Mouse (Mus musculus): ENCODE results near the gene Gm18596. TPM values are rescaled to one million over a fixed set of nuclear protein-coding genes. Genes with fewer than 3 reads are reported as not detected.
"Not testable (repeated sequence)": the region's sequence is repeated elsewhere in the genome, so short reads cannot be mapped to it uniquely, and the experiment has no call there.

Gm18596 gene
- polyA plus RNA-seq, 2 experiments: not detected

- Histone ChIP-seq H3K4me2 (ENCODE audit: low read depth) (no peak overlapping the region), H3K9ac (replicated peaks) (no peak overlapping the region), H3K9me3 (ENCODE audit: control insufficient read depth, low read length) (no peaks in the 10 kb centered on the region), H3K27me3 (ENCODE audit: control insufficient read depth, insufficient read depth, low read length) (no peaks in the 10 kb centered on the region), H3K36me3 (replicated peaks; ENCODE audit: control insufficient read depth, insufficient read depth, low read depth) (no peaks in the 10 kb centered on the region), H3K27ac (no peak overlapping the region), H3K4me3 (ENCODE audit: insufficient read depth in 1 of 2, low read depth in 2 of 2, low read length in 2 of 2) (no peak overlapping the region), H3K4me1 (replicated peaks; ENCODE audit: control insufficient read depth in 2 of 2, insufficient read depth in 2 of 2, low read length in 1 of 2) (no peaks in the 10 kb centered on the region)
- 57% methylated on average over 8 of the region's 8 CpGs for WGBS (ENCODE audit: insufficient replicate concordance)
- ATAC-seq (ENCODE audit: insufficient read depth) (no peak), DNase-seq (ENCODE audit: low read depth in 3 of 3, low spot score in 3 of 3) (no peak)
- TF ChIP-seq CTCF (IDR thresholded peaks at IDR 0.05; ENCODE audit: low read depth) (peak; percentile 48), EP300 (IDR thresholded peaks at IDR 0.05; ENCODE audit: low read depth) (no peak)
Observed at GRCm38 (mm10) chr10:77724855-77725254, 17.6 kb downstream of the Gm18596 start.

- H3K4me3 ChIP-seq (ENCODE audit: insufficient read depth in 1 of 2, low read depth in 2 of 2, low read length in 2 of 2); H3K9me3 ChIP-seq (ENCODE audit: control insufficient read depth, low read length); ATAC-seq (ENCODE audit: insufficient read depth); H3K4me2 ChIP-seq (ENCODE audit: low read depth); H3K36me3 ChIP-seq (replicated peaks; ENCODE audit: control insufficient read depth, insufficient read depth, low read depth); H3K9ac ChIP-seq (replicated peaks); H3K27ac ChIP-seq; H3K27me3 ChIP-seq (ENCODE audit: control insufficient read depth, insufficient read depth, low read length); DNase-seq (ENCODE audit: low read depth in 3 of 3, low spot score in 3 of 3); H3K4me1 ChIP-seq (replicated peaks; ENCODE audit: control insufficient read depth in 2 of 2, insufficient read depth in 2 of 2, low read length in 1 of 2): not testable (repeated sequence)
- 54% methylated on average over 1 of the region's 1 CpGs for WGBS (ENCODE audit: insufficient replicate concordance)
Observed at GRCm38 (mm10) chr10:77720299-77720698, 22.1 kb downstream of the Gm18596 start, which contains the start of gene Krtap12-1. Krtap12-1 (plus strand) TSS chr10:77720599.

GRCm38 (mm10) chr10:77715507-77715906 is 26.9 kb downstream of the Gm18596 start, which contains the start of gene Gm10142:
Gm10142 (plus strand) TSS chr10:77715807.
- no peak for ATAC-seq (ENCODE audit: insufficient read depth)

GRCm38 (mm10) chr10:77713734-77714133 is 28.7 kb downstream of the Gm18596 start:
- WGBS (ENCODE audit: insufficient replicate concordance): 29% methylated on average over 4 of the region's 4 CpGs
- ATAC-seq (ENCODE audit: insufficient read depth): no peak

More at GRCm38 (mm10) chr10:77715507-77715906, 26.9 kb downstream of the Gm18596 start, which contains the start of gene Gm10142:
- no peaks in the 10 kb centered on the region for H3K27me3 ChIP-seq (ENCODE audit: control insufficient read depth, insufficient read depth, low read length)
- no peak for DNase-seq (ENCODE audit: low read depth in 3 of 3, low spot score in 3 of 3)
- WGBS (ENCODE audit: insufficient replicate concordance): 48% methylated on average over 1 of the region's 1 CpGs
- no peaks in the 10 kb centered on the region for H3K36me3 ChIP-seq (replicated peaks; ENCODE audit: control insufficient read depth, insufficient read depth, low read depth)
- no peak within 1 kb of the TSS for H3K9ac ChIP-seq (replicated peaks)
- no peaks in the 10 kb centered on the region for H3K4me1 ChIP-seq (replicated peaks; ENCODE audit: control insufficient read depth in 2 of 2, insufficient read depth in 2 of 2, low read length in 1 of 2)
- no peaks in the 10 kb centered on the region for H3K9me3 ChIP-seq (ENCODE audit: control insufficient read depth, low read length)
- no peak within 1 kb of the TSS for H3K27ac ChIP-seq
- H3K4me2 ChIP-seq (ENCODE audit: low read depth): no peak within 1 kb of the TSS
- H3K4me3 ChIP-seq (ENCODE audit: insufficient read depth in 1 of 2, low read depth in 2 of 2, low read length in 2 of 2): no peak within 1 kb of the TSS
- no peak for TF ChIP-seq EP300 (IDR thresholded peaks at IDR 0.05; ENCODE audit: low read depth)
- no peak for TF ChIP-seq CTCF (IDR thresholded peaks at IDR 0.05; ENCODE audit: low read depth)

GRCm38 (mm10) chr10:77711157-77711556 is 31.3 kb downstream of the Gm18596 start, which contains the start of gene Gm10024:
Gm10024 (plus strand) TSS chr10:77711457.
- not testable (repeated sequence) for H3K4me2 ChIP-seq (ENCODE audit: low read depth); DNase-seq (ENCODE audit: low read depth in 3 of 3, low spot score in 3 of 3); ATAC-seq (ENCODE audit: insufficient read depth); H3K4me3 ChIP-seq (ENCODE audit: insufficient read depth in 1 of 2, low read depth in 2 of 2, low read length in 2 of 2); H3K9ac ChIP-seq (replicated peaks); H3K27me3 ChIP-seq (ENCODE audit: control insufficient read depth, insufficient read depth, low read length); H3K36me3 ChIP-seq (replicated peaks; ENCODE audit: control insufficient read depth, insufficient read depth, low read depth); H3K4me1 ChIP-seq (replicated peaks; ENCODE audit: control insufficient read depth in 2 of 2, insufficient read depth in 2 of 2, low read length in 1 of 2); H3K27ac ChIP-seq; H3K9me3 ChIP-seq (ENCODE audit: control insufficient read depth, low read length)

More at GRCm38 (mm10) chr10:77713734-77714133, 28.7 kb downstream of the Gm18596 start:
- no peak overlapping the region for H3K27ac ChIP-seq
- no peak overlapping the region for H3K4me3 ChIP-seq (ENCODE audit: insufficient read depth in 1 of 2, low read depth in 2 of 2, low read length in 2 of 2)
- no peak for TF ChIP-seq CTCF (IDR thresholded peaks at IDR 0.05; ENCODE audit: low read depth)
- H3K9me3 ChIP-seq (ENCODE audit: control insufficient read depth, low read length): no peaks in the 10 kb centered on the region
- no peak for DNase-seq (ENCODE audit: low read depth in 3 of 3, low spot score in 3 of 3)
- no peak overlapping the region for H3K9ac ChIP-seq (replicated peaks)
- H3K4me1 ChIP-seq (replicated peaks; ENCODE audit: control insufficient read depth in 2 of 2, insufficient read depth in 2 of 2, low read length in 1 of 2): no peaks in the 10 kb centered on the region
- no peaks in the 10 kb centered on the region for H3K27me3 ChIP-seq (ENCODE audit: control insufficient read depth, insufficient read depth, low read length)
- no peak overlapping the region for H3K4me2 ChIP-seq (ENCODE audit: low read depth)
- no peaks in the 10 kb centered on the region for H3K36me3 ChIP-seq (replicated peaks; ENCODE audit: control insufficient read depth, insufficient read depth, low read depth)

All from liver, embryonic 14.5 days (tissue).